Mouse (Mus musculus) cerebellum, adult 9-11 months (tissue): ENCODE results near the gene Sgsm1.

Experiments used
- DNase-seq: peaks from one replicate; pipeline ENCODE4 v3.0.0; 2022

The Sgsm1 gene

GRCm38 (mm10) chr5:113313998-113314397, 3.4 kb upstream of the Sgsm1 start:
- DNase-seq: peak; percentile 88

GRCm38 (mm10) chr5:113309491-113310376, 852 bp downstream of the Sgsm1 start:
- DNase-seq: peak; percentile 65

GRCm38 (mm10) chr5:113306750-113307477, 3.7 kb downstream of the Sgsm1 start:
- DNase-seq: peak; percentile 79

- DNase-seq: no peak
Measured at GRCm38 (mm10) chr5:113304527-113304926, 6.1 kb downstream of the Sgsm1 start.

- DNase-seq: peak; percentile 73
Measured at GRCm38 (mm10) chr5:113301841-113302240, 8.7 kb downstream of the Sgsm1 start.

- DNase-seq: peak; percentile 50
Measured at GRCm38 (mm10) chr5:113300148-113300889, 10.3 kb downstream of the Sgsm1 start.

GRCm38 (mm10) chr5:113299433-113299832, 11.2 kb downstream of the Sgsm1 start:
- peak; percentile 70 for DNase-seq

- DNase-seq: peak; percentile 72
Measured at GRCm38 (mm10) chr5:113298826-113299225, 11.8 kb downstream of the Sgsm1 start.

- peak; percentile 58 for DNase-seq
Measured at GRCm38 (mm10) chr5:113298040-113298439, 12.5 kb downstream of the Sgsm1 start.

GRCm38 (mm10) chr5:113295791-113296190, 14.8 kb downstream of the Sgsm1 start:
- DNase-seq: peak; percentile 70

GRCm38 (mm10) chr5:113294575-113294974, 16.0 kb downstream of the Sgsm1 start:
- peak; percentile 51 for DNase-seq

GRCm38 (mm10) chr5:113293446-113293845, 17.1 kb downstream of the Sgsm1 start:
- peak; percentile 75 for DNase-seq

GRCm38 (mm10) chr5:113292832-113293231, 17.8 kb downstream of the Sgsm1 start:
- peak; percentile 75 for DNase-seq

- DNase-seq: peak; percentile 59
Measured at GRCm38 (mm10) chr5:113292179-113292578, 18.4 kb downstream of the Sgsm1 start.

GRCm38 (mm10) chr5:113291125-113291524, 19.5 kb downstream of the Sgsm1 start:
- DNase-seq: peak; percentile 93

- DNase-seq: peak; percentile 56
Measured at GRCm38 (mm10) chr5:113290149-113290548, 20.4 kb downstream of the Sgsm1 start.

GRCm38 (mm10) chr5:113288490-113288889, 22.1 kb downstream of the Sgsm1 start:
- peak; percentile 68 for DNase-seq

GRCm38 (mm10) chr5:113287762-113288161, 22.8 kb downstream of the Sgsm1 start:
- DNase-seq: peak; percentile 58

GRCm38 (mm10) chr5:113286591-113287520, 23.7 kb downstream of the Sgsm1 start:
- peak; percentile 86 for DNase-seq

GRCm38 (mm10) chr5:113286048-113286447, 24.5 kb downstream of the Sgsm1 start:
- DNase-seq: no peak

- peak; percentile 45 for DNase-seq
Measured at GRCm38 (mm10) chr5:113285541-113285940, 25.0 kb downstream of the Sgsm1 start.

GRCm38 (mm10) chr5:113283726-113284125, 26.9 kb downstream of the Sgsm1 start:
- no peak for DNase-seq
